8 mouse cellular contexts compared by ENCODE assay signal in the genomic region with DNA sequence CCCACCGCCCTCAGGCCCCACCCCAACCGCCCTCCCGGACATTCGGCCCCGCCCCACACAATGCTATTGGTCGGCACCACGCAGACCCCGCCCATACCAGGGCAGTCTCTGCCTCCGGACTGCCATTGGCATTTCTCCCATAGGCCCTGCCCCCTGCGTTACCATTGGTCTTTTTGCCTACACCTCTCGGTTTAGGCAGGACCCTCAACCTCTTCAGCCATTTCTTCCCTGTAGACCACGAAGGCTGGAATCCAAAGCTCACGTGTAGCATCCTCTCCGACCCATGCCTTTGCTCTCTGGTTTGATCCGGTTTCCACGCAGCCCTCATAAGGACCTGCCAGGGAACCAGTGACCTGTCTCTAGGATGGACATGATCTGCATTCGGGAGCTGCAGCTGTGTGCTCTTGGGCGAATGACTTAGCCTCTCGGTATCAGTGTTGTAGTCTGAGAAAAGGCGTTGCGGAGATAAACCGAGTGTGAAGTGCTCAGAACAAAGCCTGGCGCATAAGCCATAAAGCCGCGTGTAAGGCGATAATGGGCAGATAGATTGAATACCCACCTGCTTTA. TPM values are rescaled to one million over a fixed set of nuclear protein-coding genes. Genes with fewer than 3 reads are reported as not detected.
DNase-seq lines count a peak whose midpoint lies in the region; ATAC-seq lines count a peak whose summit lies in the region.

No protein-coding gene starts in this region.

- H3K4me3 ChIP-seq in hindbrain, embryonic 13.5 days = peak overlapping the region; percentile 87

- peak overlapping the region; percentile 54 for H3K4me2 ChIP-seq in hindbrain, embryonic 13.5 days

- no peaks in the 10 kb centered on the region for H3K9me3 ChIP-seq in hindbrain, embryonic 13.5 days

- peak; percentile 94 for DNase-seq in T-cell, adult 2 months (ENCODE audit: low spot score)
- DNase-seq in cerebellum, postnatal 14 days = peak; percentile 99 to 100
- peak; percentile 94 to 96 for DNase-seq in frontal cortex, postnatal 14 days (ENCODE audit: low spot score in 2 of 2)
- peak; percentile 93 to 97 for DNase-seq in layer of hippocampus, postnatal 14 days (ENCODE audit: low spot score in 2 of 2)
- DNase-seq in lung, postnatal 14 days = peak; percentile 99
- peak; percentile 98 for DNase-seq in ovary, postnatal 36 days (ENCODE audit: low spot score)
- DNase-seq in thymus, postnatal 14 days = peak; percentile 99

- peak; percentile 93 for ATAC-seq in hindbrain, embryonic 13.5 days (ENCODE audit: low FRiP score)

- 4% methylated on average over 25 of the region's 26 CpGs for WGBS in hindbrain, embryonic 13.5 days

- no peaks in the 10 kb centered on the region for H3K27me3 ChIP-seq in hindbrain, embryonic 13.5 days

- peak overlapping the region; percentile 95 for H3K27ac ChIP-seq in hindbrain, embryonic 13.5 days

- H3K36me3 ChIP-seq in hindbrain, embryonic 13.5 days = peaks cover 15% of the 10 kb centered on the region

- peaks cover 63% of the 10 kb centered on the region for H3K4me1 ChIP-seq in hindbrain, embryonic 13.5 days (replicated peaks)

- H3K9ac ChIP-seq in hindbrain, embryonic 13.5 days = peak overlapping the region; percentile 55

RNA-seq across cellular contexts. Expression of gene Ttyh3, which starts 0.4 kb away (rescaled TPM):
- polyA plus RNA-seq in hindbrain, embryonic 13.5 days (2015; fragmentation: Nextera tagmentation; extraction: Ambion mirVana) = 65.3 and 67.4 TPM in 2 replicates
- 100 to 1,000 TPM; 357 to 365 TPM for total RNA-seq in layer of hippocampus, postnatal 14 days (2021)

RNA-seq across cellular contexts. Expression of gene Lfng, which starts 42.1 kb away (rescaled TPM):
- polyA plus RNA-seq in hindbrain, embryonic 13.5 days (2015; fragmentation: Nextera tagmentation; extraction: Ambion mirVana) = 22.9 and 27.1 TPM in 2 replicates
- total RNA-seq in layer of hippocampus, postnatal 14 days (2021) = 10 to 100 TPM; 35.8 to 39.7 TPM

RNA-seq across cellular contexts. Expression of gene Iqce, which starts 53.0 kb away (rescaled TPM):
- polyA plus RNA-seq in hindbrain, embryonic 13.5 days (2015; fragmentation: Nextera tagmentation; extraction: Ambion mirVana) = 26.0 and 26.3 TPM in 2 replicates
- 10 to 100 TPM; 43.3 to 53.8 TPM for total RNA-seq in layer of hippocampus, postnatal 14 days (2021)

RNA-seq across cellular contexts. Expression of gene Brat1, which starts 55.6 kb away (rescaled TPM):
- 22.9 and 23.7 TPM in 2 replicates for polyA plus RNA-seq in hindbrain, embryonic 13.5 days (2015; fragmentation: Nextera tagmentation; extraction: Ambion mirVana)
- 10 to 100 TPM; 26.5 to 26.9 TPM for total RNA-seq in layer of hippocampus, postnatal 14 days (2021)

Comparison
In these comparisons a context has a peak if more than half of its experiments do, and no peak if none do; other contexts are left out.
1. Peak in every context shown above with its lines: DNase-seq, ATAC-seq, H3K4me3 ChIP-seq and H3K27ac ChIP-seq.